Mouse (Mus musculus): ENCODE measurements around the gene Prrc2b.

Prrc2b gene

GRCm38 (mm10) chr2:32221577-32221976, 70.7 kb downstream of the Prrc2b start:
- no peak for DNase-seq (ENCODE audit: low read depth, low spot score)

- DNase-seq (ENCODE audit: low read depth, low spot score): no peak
Measured at GRCm38 (mm10) chr2:32222057-32222456, 71.2 kb downstream of the Prrc2b start.

- DNase-seq (ENCODE audit: low read depth, low spot score): no peak
Measured at GRCm38 (mm10) chr2:32235433-32235832, 84.6 kb downstream of the Prrc2b start.

- peak; percentile 93 for DNase-seq (ENCODE audit: low read depth, low spot score)
Measured at GRCm38 (mm10) chr2:32235886-32236759, 85.2 kb downstream of the Prrc2b start, which contains the start of gene Pomt1. Pomt1 (plus strand) TSS chr2:32236590.

- DNase-seq (ENCODE audit: low read depth, low spot score): peak; percentile 40
Measured at GRCm38 (mm10) chr2:32236760-32237487, 86.0 kb downstream of the Prrc2b start.

- DNase-seq (ENCODE audit: low read depth, low spot score): no peak
Measured at GRCm38 (mm10) chr2:32237571-32237970, 86.7 kb downstream of the Prrc2b start.

GRCm38 (mm10) chr2:32238708-32239435, 88.0 kb downstream of the Prrc2b start:
- no peak for DNase-seq (ENCODE audit: low read depth, low spot score)

- no peak for DNase-seq (ENCODE audit: low read depth, low spot score)
Measured at GRCm38 (mm10) chr2:32240591-32240990, 89.7 kb downstream of the Prrc2b start.

- no peak for DNase-seq (ENCODE audit: low read depth, low spot score)
Measured at GRCm38 (mm10) chr2:32242986-32243385, 92.1 kb downstream of the Prrc2b start.

- no peak for DNase-seq (ENCODE audit: low read depth, low spot score)
Measured at GRCm38 (mm10) chr2:32246741-32247140, 95.9 kb downstream of the Prrc2b start.

GRCm38 (mm10) chr2:32248377-32249361, 97.8 kb downstream of the Prrc2b start:
- DNase-seq (ENCODE audit: low read depth, low spot score): no peak

GRCm38 (mm10) chr2:32251791-32252527, 101.1 kb downstream of the Prrc2b start:
- DNase-seq (ENCODE audit: low read depth, low spot score): no peak

GRCm38 (mm10) chr2:32252658-32253057, 101.8 kb downstream of the Prrc2b start:
- no peak for DNase-seq (ENCODE audit: low read depth, low spot score)

GRCm38 (mm10) chr2:32253352-32253751, 102.5 kb downstream of the Prrc2b start:
- no peak for DNase-seq (ENCODE audit: low read depth, low spot score)

GRCm38 (mm10) chr2:32254563-32254962, 103.7 kb downstream of the Prrc2b start:
- no peak for DNase-seq (ENCODE audit: low read depth, low spot score)

- no peak for DNase-seq (ENCODE audit: low read depth, low spot score)
Measured at GRCm38 (mm10) chr2:32256273-32256672, 105.4 kb downstream of the Prrc2b start.

GRCm38 (mm10) chr2:32258887-32259533, 108.1 kb downstream of the Prrc2b start:
- no peak for DNase-seq (ENCODE audit: low read depth, low spot score)

GRCm38 (mm10) chr2:32259657-32260417, 109.0 kb downstream of the Prrc2b start, which contains the start of gene Uck1:
Uck1 (minus strand) TSS chr2:32260159.
- peak; percentile 80 for DNase-seq (ENCODE audit: low read depth, low spot score)

- DNase-seq (ENCODE audit: low read depth, low spot score): peak; percentile 60
Measured at GRCm38 (mm10) chr2:32260635-32261034, 109.8 kb downstream of the Prrc2b start.

All from WW6 (cell line).